Mouse (Mus musculus): Measurements from ENCODE around the gene Chd4.

DNA sequence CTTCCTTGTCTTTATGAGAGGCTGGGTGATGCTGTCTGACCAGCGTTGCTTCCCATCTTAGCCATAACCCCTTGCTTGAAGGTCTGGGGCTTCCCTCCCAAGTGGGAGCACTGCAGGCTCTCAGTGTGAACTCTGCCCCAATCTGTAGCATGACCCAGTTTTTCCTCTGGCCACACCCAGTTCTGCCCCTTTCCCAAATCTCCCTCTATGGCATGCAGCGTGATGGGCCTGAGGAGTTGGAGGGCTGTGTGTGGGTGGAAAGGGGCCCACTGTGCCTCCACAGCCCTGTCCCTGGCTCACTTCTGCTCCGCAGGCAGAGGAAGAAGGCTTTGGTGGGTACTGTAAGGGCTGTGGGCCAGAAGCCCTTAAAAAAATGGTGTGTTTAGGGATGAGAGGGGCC, 2.7 kb downstream of the Chd4 start:
- TF ChIP-seq CTCF (IDR thresholded peaks at IDR 0.05) (no peak), POLR2A (IDR thresholded peaks at IDR 0.05; ENCODE audit: insufficient read depth, low read depth, low read length) (no peak)

Measured in heart, adult 2 months (tissue).